Mouse (Mus musculus) neural tube, embryonic 15.5 days (tissue): Measurements from ENCODE around the gene Gpc4. TPM values are rescaled to one million over a fixed set of nuclear protein-coding genes. Genes with fewer than 3 reads are reported as not detected.

Source experiments
- polyA plus RNA-seq: library from polyadenylated mRNA; unstranded; fragments of >200 nt; fragmentation: Nextera tagmentation; extraction: Ambion mirVana; gene quantifications from 2 replicates; pipeline ENCODE4 v1.2.1, GENCODE M21; 2015

Gene Gpc4
- polyA plus RNA-seq, 1 experiment from 2014 or later: 12.7 TPM

Other genes with a start within 250 kb of the Gpc4 start
- not detected in 2 replicates for gene 1700080O16Rik, start 192.5 kb downstream of the Gpc4 start, polyA plus RNA-seq